31 mouse cellular contexts compared by ENCODE assay signal in genomic region chr17:25172558-25172957, GRCm38 (mm10). TPM values are rescaled to one million over a fixed set of nuclear protein-coding genes. Genes with fewer than 3 reads are reported as not detected.
"Had no signal": no experiment of that assay in that cellular context is flagged by ENCODE, and none has a peak within 500 bp of the region (broad histone marks: within the 10 kb centered on the region; RNA-seq: fewer than 3 reads in every experiment).

No protein-coding gene starts in this region.

- H3K4me2 ChIP-seq: midbrain, embryonic 13.5 days; neural tube, embryonic 13.5 days had no signal

- DNase-seq: kidney, adult 2 months; kidney, postnatal 25 days; layer of hippocampus, postnatal 36 days; liver, postnatal 0 days; retina, postnatal 1 day; right cerebral cortex, postnatal 14 days; right cerebral cortex, postnatal 4 days; thymus, adult 2 months; thymus, postnatal 25 days had no signal

- H3K9me3 ChIP-seq: megakaryocyte, embryonic 14.5 days; midbrain, embryonic 10.5 days; midbrain, embryonic 13.5 days; neural tube, embryonic 13.5 days had no signal

- H3K4me1 ChIP-seq: midbrain, embryonic 13.5 days; neural tube, embryonic 13.5 days had no signal

- H3K27ac ChIP-seq: kidney, postnatal 0 days; layer of hippocampus, adult 2 months; left cerebral cortex, adult 2 months; liver, embryonic 14.5 days; midbrain, embryonic 10.5 days; midbrain, embryonic 13.5 days; neural tube, embryonic 13.5 days; stomach, postnatal 0 days had no signal

- H3K9ac ChIP-seq: liver, embryonic 14.5 days; liver, postnatal 0 days; midbrain, embryonic 13.5 days; neural tube, embryonic 13.5 days had no signal

- H3K4me3 ChIP-seq: layer of hippocampus, adult 2 months; left cerebral cortex, adult 2 months; megakaryocyte, embryonic 14.5 days; midbrain, embryonic 10.5 days; midbrain, embryonic 13.5 days; myocyte; neural tube, embryonic 13.5 days had no signal

- H3K27me3 ChIP-seq: midbrain, embryonic 13.5 days; neural tube, embryonic 13.5 days had no signal

- ATAC-seq: intestine, postnatal 0 days; liver, postnatal 0 days; midbrain, embryonic 13.5 days; midbrain, embryonic 16.5 days had no signal

- H3K36me3 ChIP-seq: midbrain, embryonic 10.5 days; midbrain, embryonic 13.5 days; neural tube, embryonic 13.5 days had no signal

RNA-seq across cellular contexts. Expression of gene Gm38655, which starts 2.7 kb away (rescaled TPM):
- total RNA-seq: layer of hippocampus, adult 2 months; layer of hippocampus, postnatal 10 days; layer of hippocampus, postnatal 36 days; left cerebral cortex, adult 2 months; left cerebral cortex, postnatal 10 days; left cerebral cortex, postnatal 36 days; liver, adult 2 months; monocyte, adult 5-6 weeks; neutrophil, adult 5-6 weeks had no signal
- polyA plus RNA-seq: kidney, adult 2 months; kidney, embryonic 14.5 days; kidney, postnatal 0 days; large intestine, adult 2 months; limb, embryonic 11.5 days; limb, embryonic 14.5 days; liver, adult 2 months; liver, embryonic 14.5 days; liver, postnatal 0 days; midbrain, embryonic 10.5 days; midbrain, embryonic 13.5 days; midbrain, embryonic 16.5 days; myocyte; neural tube, embryonic 13.5 days had no signal

RNA-seq across cellular contexts. Expression of gene Ccdc154, which starts 10.3 kb away (rescaled TPM):
- total RNA-seq: left cerebral cortex, postnatal 10 days; liver, adult 2 months; monocyte, adult 5-6 weeks had no signal
- polyA plus RNA-seq: intestine, postnatal 0 days; kidney, embryonic 14.5 days; kidney, postnatal 0 days; large intestine, adult 2 months; limb, embryonic 11.5 days; liver, embryonic 14.5 days; liver, postnatal 0 days; midbrain, embryonic 10.5 days; midbrain, embryonic 13.5 days; midbrain, embryonic 16.5 days; myocyte; neural tube, embryonic 13.5 days had no signal
